Mouse (Mus musculus) layer of hippocampus, postnatal 36 days (tissue): ENCODE data around the gene Adgrf3. TPM values are rescaled to one million over a fixed set of nuclear protein-coding genes. Genes with fewer than 3 reads are reported as not detected.

Source experiments
- DNase-seq, 2 experiments: peaks; one replicate each; pipeline ENCODE4 v3.0.0; 2022
- total RNA-seq, 2 experiments: library from RNA; stranded (reverse); gene quantifications; 2 replicates each; pipeline ENCODE4 v1.2.3; 2021

Gene Adgrf3
- total RNA-seq, 2 experiments from 2014 or later, result not detected

DNA sequence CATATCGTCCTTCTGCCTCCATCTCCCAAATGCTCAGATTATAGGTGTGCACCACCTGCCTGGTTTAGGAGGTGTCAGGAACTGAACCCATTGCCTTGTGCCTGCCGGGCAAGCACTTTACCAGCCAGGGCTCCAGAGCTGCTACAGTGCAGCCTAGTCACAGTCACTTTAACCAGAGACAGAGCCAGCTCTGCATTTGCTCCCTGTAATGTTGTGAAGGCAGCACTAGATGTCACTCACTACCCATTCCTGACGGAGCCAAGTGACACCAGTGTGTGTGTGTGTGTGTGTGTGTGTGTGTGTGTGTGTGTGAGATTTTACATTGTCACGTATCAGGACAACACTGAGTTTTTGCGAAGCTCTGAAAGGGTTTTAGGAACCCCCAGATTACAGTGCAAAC lies 4.0 kb downstream of the Adgrf3 start:
- DNase-seq, result peak; percentile 22 to 31

DNA sequence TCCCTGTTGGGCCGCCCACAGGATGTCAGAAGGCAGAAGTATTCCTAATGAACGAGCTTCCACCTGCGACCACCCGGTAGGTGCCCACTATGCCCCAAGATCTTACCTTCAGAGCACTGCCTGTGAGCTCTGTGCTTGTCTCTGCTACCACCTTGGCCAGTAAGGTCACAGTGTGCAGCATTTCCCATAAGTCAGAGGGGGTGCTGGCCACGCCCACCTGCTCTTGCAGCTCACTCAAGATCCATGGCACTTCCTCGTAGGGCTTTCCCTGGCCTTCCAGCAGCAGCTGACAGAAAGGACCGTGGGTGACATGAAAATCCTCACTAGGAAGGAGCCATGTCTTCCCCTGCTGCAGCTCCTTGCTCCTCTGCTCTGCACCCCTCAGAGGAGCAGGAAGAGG lies 7.3 kb downstream of the Adgrf3 start:
- no peak for DNase-seq

DNA sequence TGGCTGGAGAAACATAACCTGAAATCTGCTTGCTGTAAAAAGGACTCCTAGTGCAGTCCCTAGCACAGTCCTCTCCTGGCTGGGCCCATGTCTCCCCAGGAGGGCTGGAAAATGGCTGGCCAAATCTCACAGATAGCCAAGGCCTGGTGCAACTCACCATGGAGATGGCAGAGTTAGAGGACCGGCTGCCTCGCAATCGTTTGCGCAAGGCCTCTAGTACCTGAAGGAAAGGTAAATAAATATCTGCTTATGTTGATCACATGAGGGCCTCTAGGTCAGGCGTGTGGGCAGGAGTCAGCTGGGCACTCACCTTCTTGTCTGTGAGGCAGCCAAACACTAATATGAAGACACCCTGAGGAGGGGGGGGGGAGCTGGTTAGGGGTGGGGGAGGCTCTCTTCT lies 10.2 kb downstream of the Adgrf3 start:
- no peak for DNase-seq

DNA sequence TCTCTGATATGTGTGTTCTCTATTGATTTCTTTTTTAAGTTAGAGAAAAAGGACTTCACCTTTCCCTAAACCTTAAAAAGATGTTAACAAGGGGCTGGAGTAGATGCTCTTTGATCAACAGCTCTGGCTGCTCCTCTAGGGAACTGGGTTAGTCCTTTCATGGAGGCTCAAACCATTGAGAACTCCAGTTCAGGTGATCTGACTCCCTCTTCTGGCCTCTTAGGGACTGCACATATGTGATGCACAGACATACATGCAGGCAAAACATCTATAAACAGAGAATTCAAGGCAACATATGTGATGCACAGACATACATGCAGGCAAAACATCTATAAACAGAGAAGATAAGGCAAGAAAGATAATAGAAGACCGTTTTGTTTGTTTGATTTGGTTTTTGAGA lies 13.1 kb downstream of the Adgrf3 start:
- no peak for DNase-seq

DNA sequence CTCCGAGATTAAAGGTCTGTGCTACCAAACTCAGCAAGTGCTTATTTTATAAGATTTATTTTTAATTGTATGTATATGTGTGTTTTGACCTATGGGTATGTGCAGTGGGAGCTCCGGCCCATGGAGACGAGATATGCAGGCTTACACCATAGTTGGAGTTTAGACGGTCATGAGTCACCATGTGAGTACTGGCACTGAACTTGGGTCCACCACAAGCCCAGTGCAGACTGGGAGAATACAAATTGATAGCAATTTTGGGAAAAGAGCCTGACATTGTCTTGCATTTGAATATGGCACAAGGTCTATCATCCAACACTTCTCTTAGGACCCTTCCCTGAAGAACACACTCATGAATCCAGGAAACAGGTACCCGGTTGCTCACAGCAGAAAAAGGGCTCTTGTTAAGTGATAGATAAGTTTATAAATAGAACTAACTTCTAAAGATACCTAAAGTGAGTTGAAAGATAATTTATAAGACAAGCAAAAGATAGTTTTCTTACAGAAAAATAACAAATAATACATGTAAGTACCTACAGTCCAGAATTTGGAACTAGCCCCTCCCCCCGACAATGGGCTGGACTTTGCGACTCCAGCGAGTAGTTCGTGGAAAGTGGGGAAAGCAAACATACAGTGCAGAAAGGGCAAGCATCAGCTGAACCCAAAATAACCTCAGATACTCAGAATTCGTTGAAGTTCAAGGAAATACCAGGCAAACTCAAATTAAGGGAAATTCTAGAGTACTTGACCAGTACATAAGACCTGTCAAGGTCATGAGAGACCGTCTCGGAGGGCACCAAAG lies 17.6 kb downstream of the Adgrf3 start:
- DNase-seq, result no peak

DNA sequence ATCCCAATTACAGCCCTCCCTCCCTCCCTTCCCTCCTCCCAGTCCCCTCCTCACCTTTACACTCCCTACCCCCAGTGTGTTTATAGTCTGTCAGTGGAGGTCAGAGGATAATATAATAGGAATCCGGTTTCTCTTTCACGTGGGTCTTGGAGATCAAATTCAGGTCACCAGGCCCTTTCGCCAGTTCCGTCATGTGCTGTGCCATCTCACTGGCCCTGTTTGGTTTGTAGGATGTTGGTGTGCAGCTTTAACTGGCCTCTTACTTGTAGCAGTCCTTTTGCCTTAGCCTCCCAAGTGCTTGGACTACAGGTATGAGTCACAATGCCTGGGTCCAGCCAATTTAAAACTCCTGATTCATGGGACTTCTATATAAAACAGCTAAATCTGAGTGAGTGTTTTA lies 29.7 kb downstream of the Adgrf3 start:
- no peak for DNase-seq

GRCm38 (mm10) chr5:30172931-30173692 lies 32.4 kb downstream of the Adgrf3 start:
- no peak for DNase-seq

DNA sequence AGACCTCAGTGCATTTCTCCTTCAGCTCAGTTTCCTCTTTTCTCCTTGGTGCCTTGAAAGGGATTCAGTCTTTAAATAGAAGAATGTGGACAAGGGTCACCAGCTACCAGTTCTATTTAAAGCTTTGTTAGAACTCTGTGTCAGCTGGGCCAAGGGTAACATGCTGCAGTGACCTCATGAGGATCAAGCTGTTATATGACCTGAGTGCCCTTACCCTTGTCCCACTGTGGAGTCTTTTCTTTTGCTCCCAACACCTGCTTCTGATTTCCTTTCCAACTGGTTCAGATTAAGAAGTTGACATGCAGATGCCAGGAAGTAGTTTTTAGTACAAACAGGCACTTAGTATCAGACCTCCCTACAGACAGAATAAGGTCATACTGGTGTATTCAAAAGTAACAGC lies 33.4 kb downstream of the Adgrf3 start:
- DNase-seq, result no peak

DNA sequence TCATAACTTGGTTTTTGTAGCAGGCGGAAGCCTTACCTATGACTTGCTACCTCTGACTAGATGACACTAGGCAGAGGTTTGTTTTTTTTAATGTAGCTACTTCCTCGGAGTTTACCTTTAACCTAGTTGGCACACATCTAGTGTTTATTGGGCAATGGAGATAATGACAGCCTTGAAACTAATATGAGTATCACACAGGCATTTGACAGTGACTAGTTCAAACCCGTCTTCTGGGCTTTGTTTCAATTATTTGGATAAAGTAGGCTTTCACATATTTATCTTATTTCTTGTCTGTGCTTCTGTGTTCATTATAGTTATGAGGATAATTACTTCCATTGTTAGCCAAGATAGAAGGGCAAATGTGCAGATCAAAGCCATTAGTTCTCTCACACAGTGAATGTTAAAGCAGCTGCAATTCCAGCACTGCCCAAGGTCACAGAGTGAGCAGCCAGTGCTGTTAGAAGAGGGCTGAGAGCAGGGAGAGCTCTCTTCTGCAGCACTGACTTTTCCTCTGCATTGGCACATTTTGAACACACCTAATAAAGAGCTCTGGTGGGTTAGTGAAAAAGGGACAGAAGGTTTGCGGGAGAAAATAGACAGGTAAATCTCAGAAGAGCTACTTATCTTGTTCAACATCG lies 35.1 kb downstream of the Adgrf3 start:
- DNase-seq, result no peak

- DNase-seq, result no peak
Observed at GRCm38 (mm10) chr5:30165234-30165946, 40.1 kb downstream of the Adgrf3 start.

DNA sequence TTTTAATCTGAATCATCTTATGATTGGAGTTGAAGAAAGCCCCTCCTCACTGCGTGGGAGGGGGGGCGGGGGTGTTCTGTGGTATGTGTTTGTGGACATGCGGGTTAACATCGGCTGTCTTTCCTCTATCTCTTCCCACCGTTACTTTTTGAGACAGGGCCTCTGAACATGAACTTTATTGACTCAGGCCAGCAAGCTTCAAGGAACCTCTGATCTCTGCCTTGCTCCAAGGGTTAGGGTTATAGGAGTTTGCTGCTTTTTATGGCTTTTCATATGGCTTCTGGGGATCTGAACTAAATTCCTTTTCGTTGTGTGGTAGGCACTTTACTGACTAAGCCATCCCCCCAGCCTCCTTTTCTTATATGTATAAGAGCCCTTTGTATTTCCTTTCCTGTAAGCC lies 43.2 kb downstream of the Adgrf3 start:
- no peak for DNase-seq

- no peak for DNase-seq
Observed at GRCm38 (mm10) chr5:30161836-30162235, 43.7 kb downstream of the Adgrf3 start.

GRCm38 (mm10) chr5:30159601-30160000 lies 45.9 kb downstream of the Adgrf3 start:
- DNase-seq, result peak; percentile 9 to 18

GRCm38 (mm10) chr5:30155821-30156629 lies 49.5 kb downstream of the Adgrf3 start:
- no peak for DNase-seq

DNA sequence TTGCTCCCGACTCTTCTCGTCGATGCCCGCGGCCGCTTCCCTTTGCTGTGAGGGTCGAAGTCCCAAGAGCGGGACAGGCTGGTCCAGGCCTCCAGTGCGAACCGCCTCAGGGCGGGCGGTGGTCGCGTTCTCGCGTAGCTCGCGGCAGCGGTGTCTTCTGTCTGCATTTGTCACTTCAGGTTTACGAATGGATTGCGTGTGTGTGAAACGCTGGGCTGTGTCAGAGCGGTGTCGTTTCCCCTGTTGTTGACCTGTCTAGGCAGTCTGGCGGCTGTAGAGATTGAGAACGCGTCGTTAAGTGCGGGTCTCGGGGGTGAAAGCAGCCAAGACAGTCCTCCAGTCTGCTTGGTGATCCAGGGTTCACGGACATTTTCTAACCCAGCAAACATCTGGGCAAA lies 50.1 kb downstream of the Adgrf3 start:
- DNase-seq, result no peak

DNA sequence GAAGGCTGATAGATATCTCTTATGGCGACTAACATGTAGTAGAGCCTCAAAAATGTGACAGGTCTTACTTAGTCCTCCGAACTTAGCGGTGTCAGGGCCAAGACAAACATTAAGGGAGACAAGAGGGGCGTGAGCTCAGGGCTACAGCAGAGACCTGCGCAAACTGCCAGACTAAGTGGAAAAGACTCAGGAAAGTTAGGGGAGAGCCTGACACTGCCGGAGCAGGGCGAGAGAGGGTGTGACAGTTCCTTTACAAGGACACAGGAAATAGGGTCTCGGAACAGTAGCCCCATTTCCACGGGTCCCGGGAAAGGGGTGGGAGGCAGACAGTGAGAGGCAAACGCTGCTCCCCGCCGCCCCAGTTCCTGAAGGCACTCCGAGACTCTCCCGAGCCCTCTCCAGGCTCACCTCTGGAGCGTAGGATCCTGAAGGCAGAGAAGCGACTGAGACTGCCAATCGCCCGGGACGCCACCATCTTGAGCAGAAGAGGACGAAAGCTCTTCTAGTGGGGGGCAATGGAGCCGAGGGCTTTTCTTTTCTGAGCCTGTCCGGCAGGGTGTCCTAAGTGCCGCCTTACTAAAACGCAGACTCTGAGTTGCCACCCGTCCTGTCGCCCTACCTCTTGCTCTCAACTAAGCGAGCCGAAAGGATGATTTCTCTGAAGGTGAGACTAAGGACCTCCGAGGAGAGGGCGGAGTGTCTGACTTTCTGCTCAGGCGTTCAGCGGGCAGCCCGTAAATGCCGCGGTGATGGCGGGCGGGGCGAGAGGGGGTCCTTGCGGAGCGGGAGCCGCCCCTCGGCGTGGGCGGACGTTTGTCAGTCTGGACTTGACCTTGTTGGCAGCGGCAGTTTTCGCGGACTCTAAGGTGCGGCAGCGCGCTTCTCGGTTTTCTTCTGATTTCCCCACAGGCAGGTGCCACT lies 50.8 kb downstream of the Adgrf3 start, which contains the start of the genes Hadha and Hadhb:
Hadha (minus strand) TSS at position 689 of the 921 bp plus-strand sequence.
Hadhb (plus strand) TSS at position 775 of the 921 bp plus-strand sequence.
- DNase-seq, result peak; percentile 91 to 93

DNA sequence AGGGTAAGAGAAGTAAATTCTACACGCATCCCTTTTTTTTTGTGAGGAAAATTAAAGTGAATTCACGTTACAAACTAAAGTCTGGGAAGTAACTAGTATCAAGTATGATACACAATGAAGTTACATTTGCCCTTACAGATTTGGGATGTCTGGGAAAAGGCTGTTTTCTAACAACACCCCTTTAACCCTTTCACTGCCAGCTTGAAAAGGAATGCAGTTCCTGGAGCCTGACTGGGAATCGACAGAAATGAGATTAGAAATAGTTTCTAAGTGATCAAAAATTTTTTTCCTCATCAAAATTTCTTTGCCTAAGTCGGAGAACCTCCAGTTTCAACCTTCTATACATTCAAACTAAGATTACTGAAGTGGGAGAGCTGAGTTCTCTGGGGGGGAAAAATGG lies 51.5 kb downstream of the Adgrf3 start:
- DNase-seq, result no peak

GRCm38 (mm10) chr5:30153222-30153621 lies 52.3 kb downstream of the Adgrf3 start:
- no peak for DNase-seq

- DNase-seq, result no peak
Observed at GRCm38 (mm10) chr5:30152413-30152812, 53.1 kb downstream of the Adgrf3 start.

- no peak for DNase-seq
Observed at GRCm38 (mm10) chr5:30152007-30152406, 53.5 kb downstream of the Adgrf3 start.
